Mouse (Mus musculus) left cerebral cortex, adult 8-10 months (tissue): ENCODE measurements at regions not wholly inside any gene's neighbourhood (a gene's known extent, or its start where the extent isn't known, plus 50 kb on each side); places are given as distances from the start of the nearest gene placed in this dataset.
"Not testable (repeated sequence)": the region's sequence is repeated elsewhere in the genome, so short reads cannot be mapped to it uniquely, and the experiment has no call there.

Source experiments
- DNase-seq, 2 experiments: peaks; one replicate each; pipeline ENCODE4 v3.0.0; 2022; ENCODE audit warnings: low spot score in 2 of 2

- no peak for DNase-seq
Observed at GRCm38 (mm10) chr6:50821401-50822235, 167.4 kb upstream of the Npvf start.

DNA sequence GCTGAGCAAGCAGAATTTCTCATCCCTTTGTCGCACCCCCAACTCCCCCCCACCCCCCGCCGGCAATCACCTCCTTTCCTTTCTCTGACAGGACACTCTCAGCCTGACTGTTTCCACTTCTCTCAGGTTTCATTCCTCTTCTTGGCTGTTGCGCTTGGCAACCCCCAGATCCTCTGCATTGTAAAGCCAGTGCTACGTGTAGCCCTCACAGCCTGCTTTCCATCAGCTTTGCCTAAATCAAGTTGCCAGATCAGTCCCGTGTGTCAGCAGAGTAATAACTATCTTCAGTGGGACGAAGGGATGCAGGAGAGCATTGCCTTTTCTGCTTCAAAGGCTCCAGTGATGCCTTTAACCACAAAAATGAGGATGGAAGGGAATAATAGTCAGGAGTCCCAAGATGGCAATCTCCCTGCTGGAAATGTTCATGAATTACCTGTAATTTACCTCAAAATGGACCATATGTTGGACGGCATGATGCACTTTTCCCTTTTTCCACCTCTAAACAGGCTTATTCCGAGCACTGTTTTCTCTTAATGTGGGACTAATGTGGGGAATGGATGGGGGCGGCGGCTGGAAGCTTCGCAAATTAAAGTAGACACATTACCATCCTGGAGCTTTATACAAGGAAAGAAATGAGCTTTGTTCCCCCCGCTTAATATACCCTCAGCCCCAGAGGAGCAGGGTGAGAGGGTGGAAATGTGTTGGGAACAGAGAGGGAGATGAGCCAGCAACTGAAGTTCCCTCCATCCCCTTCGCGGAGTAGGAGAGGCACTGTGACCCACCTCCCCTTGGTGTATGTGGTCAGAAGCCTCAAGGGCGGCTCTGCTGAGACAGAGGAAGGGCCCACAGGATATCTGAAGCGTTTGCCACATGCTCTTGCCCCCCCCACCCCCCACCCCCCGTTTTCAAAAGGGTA lies 168.3 kb upstream of the Npvf start:
- DNase-seq, result no peak

DNA sequence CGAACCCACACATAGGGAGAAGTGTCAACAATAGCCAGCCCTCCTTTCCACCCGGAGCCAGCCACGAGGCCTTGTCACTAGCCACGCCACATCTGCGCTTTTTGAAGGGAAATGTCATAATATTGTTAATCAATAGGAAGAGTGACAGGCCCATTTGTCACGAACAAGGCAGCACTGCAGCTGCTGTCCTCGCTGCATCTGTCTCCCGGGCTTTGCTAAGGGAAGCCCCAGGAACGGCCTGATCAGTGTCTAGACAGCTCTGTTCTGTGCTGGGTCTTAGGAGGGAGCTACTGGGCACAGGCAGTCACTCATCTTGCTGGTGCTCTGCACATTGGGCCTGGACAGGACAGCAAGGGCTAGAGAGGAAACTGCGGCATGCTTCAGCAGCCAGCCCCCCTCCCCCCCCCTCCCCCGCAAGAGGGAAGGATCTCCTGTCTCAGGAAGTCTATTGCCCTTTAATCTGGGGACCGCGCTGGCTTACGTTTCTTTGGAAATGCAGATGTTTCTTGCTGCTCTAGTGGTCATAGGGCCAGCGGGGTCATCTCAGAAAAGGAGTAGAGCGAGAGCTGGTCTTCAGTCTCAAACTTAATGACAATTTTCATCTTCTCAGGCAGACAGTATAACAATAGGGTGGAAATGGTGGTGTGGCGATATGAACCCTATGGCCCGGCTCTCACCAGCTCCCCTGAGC lies 169.1 kb upstream of the Npvf start:
- DNase-seq, result no peak

DNA sequence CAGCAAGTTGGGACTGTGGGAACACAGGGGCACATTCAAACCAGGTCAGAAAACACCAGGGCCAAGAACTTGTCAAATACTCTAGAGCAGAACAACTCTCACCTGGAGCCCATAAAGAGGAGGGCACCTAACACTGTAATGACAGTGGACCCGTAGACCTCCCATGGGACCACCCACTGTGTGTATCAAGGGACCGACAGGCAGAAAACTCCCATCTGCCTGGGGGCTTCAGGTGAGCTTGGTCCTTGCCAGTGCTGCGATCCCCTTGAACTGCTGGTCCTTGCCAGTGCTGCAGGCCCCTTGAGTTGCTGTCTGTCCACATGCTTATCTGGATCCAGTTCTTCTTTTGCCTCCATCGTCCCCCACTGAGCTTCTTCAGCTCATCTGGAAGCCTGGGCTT lies 170.2 kb upstream of the Npvf start:
- DNase-seq, result no peak

DNA sequence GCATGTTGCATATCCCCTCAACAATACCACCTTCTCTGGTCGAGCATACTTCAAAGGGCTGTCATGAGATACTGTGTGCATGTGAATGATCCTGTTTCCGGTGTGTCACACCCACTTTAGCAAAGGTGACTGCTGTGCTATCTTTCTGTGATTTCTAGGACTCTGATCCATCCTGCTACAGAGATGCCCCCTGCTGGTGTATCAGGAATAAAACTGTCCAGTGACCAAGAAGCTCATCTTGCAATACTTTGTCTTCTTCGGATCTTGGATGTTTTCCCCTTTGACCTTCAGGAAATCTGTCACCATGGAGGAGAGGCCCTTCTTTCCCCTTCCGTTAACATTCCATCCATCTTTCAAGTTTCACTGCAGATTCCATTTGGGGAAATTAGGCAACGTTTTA lies 177.5 kb upstream of the Npvf start:
- no peak for DNase-seq

DNA sequence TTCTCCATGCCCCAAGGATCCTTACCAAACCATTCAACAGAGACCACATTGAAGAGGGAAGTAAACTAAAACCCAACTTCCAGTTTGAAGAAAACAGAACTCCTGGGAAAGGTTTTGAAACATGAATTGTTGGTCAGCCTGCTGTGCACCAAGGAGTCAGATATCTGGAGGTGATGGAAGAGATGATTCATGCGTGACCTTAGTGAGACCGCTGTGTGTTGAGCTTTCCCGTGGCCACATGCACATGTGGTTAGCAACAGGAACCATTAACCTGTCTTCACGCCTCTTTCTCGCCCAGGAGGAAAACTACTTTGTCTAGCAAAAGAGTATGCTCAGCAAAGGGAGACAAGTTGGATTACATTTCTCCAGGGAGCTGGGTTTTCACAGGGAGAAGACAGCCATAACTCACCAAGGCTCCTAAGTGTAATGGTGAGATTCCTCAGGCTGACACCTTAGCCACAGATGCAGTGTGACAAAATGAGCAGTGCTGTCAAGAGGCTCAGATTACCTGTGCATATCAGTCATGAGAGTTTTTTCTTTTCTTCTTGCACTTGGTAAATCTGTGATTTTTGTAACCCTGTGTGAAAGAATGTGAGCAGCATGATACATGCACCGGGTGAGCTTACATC lies 181.9 kb upstream of the Npvf start:
- no peak for DNase-seq

GRCm38 (mm10) chr6:50840826-50841225 lies 186.6 kb upstream of the Npvf start:
- DNase-seq, result no peak

DNA sequence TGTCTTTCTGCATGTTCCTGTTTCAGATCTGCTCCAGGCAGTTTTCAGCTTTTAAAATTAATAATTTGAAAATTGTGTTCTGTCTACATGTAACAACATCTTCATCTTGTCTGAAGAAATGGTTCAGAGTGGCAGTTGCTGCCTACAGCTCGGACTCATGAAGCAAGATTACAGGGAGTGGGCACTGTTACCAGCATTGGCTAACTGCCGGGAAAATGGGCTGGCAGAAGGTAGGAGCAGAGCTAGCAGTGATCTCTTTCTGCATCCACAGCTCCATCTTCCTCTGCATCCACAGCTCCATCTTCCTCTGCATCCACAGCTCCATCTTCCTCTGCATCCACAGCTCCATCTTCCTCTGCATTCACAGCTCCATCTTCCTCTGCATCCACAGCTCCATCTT lies 191.0 kb upstream of the Npvf start:
- not testable (repeated sequence) for DNase-seq

GRCm38 (mm10) chr6:50846740-50847516 lies 192.7 kb upstream of the Npvf start:
- no peak for DNase-seq

DNA sequence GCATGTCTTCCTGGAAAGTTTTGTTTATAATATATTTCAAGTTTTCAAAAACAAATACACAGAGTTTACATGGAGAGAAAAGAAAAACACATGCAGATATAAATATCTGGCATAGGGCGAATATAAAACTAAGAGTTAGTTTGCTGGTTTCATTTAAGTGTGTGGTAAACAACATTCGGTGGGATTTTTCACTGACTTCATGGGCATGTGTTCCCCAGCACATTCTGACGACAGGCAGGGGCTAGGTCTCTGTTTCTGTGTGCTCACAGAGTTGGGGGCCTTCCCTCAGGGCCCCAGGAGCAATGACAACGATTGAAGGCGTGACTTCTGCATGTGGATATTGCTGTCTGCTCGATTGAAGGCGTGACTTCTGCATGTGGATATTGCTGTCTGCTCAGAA lies 193.3 kb upstream of the Npvf start:
- no peak for DNase-seq

GRCm38 (mm10) chr6:50859162-50859561 lies 204.9 kb upstream of the Npvf start:
- no peak for DNase-seq

GRCm38 (mm10) chr6:50877991-50878390 lies 223.8 kb upstream of the Npvf start:
- DNase-seq, result no peak

GRCm38 (mm10) chr6:50882298-50882697 lies 228.1 kb upstream of the Npvf start:
- DNase-seq, result no peak

GRCm38 (mm10) chr6:50882759-50883158 lies 228.5 kb upstream of the Npvf start:
- DNase-seq, result no peak

GRCm38 (mm10) chr6:50885031-50885430 lies 230.8 kb upstream of the Npvf start:
- no peak for DNase-seq

GRCm38 (mm10) chr6:50885771-50886360 lies 231.6 kb upstream of the Npvf start:
- DNase-seq, result no peak

GRCm38 (mm10) chr6:50890370-50891204 lies 236.3 kb upstream of the Npvf start:
- DNase-seq, result peak; percentile 6 to 17

DNA sequence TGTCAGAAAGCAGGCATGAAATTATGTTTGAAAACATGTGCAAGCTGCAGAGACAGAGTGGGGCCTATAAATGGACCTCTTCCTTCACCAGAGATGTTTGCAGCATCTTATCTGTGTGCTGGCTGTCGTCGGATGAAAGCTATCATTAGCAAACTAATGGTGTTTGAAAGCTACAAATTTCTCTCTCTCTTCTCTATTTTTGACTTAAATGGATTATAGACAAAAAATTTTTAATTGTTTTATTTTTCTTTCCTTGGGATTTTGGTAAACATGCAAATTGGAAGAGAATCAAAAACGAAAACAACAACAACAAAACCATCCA lies 236.9 kb upstream of the Npvf start:
- DNase-seq, result no peak

- DNase-seq, result no peak
Observed at GRCm38 (mm10) chr6:50898792-50899191, 244.6 kb upstream of the Npvf start.
